Mouse (Mus musculus) adrenal gland, adult 10 weeks (tissue): ENCODE measurements around the gene Coq5. TPM values are rescaled to one million over a fixed set of nuclear protein-coding genes. Genes with fewer than 3 reads are reported as not detected.

Source experiments
- polyA plus RNA-seq: library from polyadenylated mRNA; stranded (reverse); fragments of 350-450 nt; fragmentation: Illumina TruSeq; extraction: RNeasy Lipid Tissue Mini Kit (QIAGEN cat#74804); gene quantifications from one replicate; pipeline ENCODE4 v1.2.3, GENCODE M21; 2014; ENCODE audit warnings: low read depth, low replicate concordance

Coq5 gene
- 17.5 TPM for polyA plus RNA-seq

DNA sequence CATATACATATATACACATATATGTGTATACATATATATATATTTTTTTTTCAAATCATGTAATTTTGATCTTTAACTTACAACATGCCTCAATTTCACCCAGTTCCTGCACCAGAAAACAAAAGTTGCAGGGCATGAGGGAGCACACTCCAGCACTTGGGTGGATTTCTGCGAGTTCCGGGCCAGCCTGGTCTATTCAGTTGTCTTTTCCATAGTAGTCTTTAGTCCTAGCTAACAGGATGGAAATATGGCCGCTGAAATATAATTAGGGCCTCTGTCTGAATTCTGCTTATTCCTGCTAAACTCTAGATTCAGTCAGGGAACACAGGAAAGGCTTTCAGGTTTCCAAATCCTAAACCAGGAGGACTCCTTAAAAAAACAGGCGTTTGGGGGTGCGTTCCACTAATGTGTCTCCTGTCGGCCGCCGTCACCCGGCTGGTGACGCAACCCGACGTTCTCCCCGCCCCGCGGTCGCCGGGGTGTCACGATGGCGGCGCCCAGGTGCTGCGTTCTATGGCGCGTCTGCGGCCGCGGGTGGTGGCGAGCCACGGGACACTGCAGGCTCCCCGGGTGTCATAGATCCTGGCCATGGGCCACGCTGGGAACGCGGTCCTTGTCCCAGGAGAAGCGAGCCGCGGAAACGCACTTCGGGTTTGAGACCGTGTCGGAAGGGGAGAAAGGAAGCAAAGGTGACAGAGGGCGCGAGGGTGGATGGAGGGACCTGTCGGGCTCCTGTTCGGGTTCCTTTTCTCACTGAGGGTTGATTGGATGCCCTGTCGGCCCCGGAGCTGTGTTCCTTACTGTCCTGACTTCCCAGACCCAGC lies at the start of gene Coq5:
Gene Coq5, plus strand, starts transcription at position 441 of the 824 bp plus-strand sequence.

GRCm38 (mm10) chr5:115235786-115236263 lies 43.6 kb upstream of the Coq5 start, which contains the start of gene Pop5:
Pop5 (plus strand) TSS chr5:115235836.

DNA sequence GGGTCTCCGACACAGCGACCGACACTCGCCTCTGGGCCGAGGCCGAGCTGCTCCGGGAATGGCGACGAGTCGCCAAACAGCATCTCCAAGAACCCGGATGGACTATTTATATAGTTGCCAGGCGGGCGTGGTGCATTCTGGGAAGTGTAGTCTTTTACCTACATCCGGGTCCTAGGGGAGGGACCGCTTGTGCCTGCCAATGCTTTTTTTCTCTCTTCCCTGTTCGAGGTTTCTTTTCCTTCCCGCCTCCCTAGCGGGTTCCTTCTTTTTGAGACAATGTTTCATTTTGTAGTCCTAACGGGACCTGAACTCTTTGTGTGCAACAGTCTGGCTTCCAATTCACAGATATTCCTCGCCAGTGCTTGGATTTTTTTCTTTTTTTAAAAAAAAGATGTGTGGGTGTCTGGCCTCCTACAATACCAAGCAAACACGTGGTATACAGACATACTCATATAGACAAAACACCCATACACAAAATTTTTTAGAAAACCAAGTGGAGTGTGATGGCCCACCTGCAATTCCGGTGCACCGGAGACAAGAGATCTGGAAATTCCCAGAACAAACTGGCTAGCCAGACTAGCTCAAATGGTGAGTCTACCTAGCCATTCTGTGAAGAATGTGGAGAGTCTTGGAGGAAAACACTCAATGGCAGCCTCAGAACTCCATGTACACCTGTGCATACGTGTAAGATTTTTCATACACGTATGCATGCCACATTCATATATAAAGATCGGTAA lies 6.5 kb upstream of the Coq5 start, which contains the start of gene Rnf10:
Gene Rnf10, minus strand, starts transcription at position 87 of the 737 bp plus-strand sequence.

GRCm38 (mm10) chr5:115300792-115301614 lies 21.5 kb downstream of the Coq5 start, which contains the start of gene Dynll1:
Dynll1 (minus strand) TSS chr5:115300999.

GRCm38 (mm10) chr5:115326875-115327609 lies 47.6 kb downstream of the Coq5 start, which contains the start of gene Srsf9:
Srsf9 (plus strand) TSS chr5:115327177.

GRCm38 (mm10) chr5:115340577-115341313 lies 61.3 kb downstream of the Coq5 start, which contains the start of the genes Gatc and Triap1:
Gatc (minus strand) TSS chr5:115341178.
Triap1 (plus strand) TSS chr5:115341225.

Other genes with a start within 250 kb of the Coq5 start
- gene Gm10401, start 181.4 kb upstream of the Coq5 start, polyA plus RNA-seq: not detected
- gene Acads, start 160.3 kb upstream of the Coq5 start, polyA plus RNA-seq: 4.9 TPM
- 6.2 TPM for gene Unc119b, start 144.7 kb upstream of the Coq5 start, polyA plus RNA-seq
- 156 TPM for gene Mlec, start 121.5 kb upstream of the Coq5 start, polyA plus RNA-seq
- 1.4 TPM for gene Cabp1, start 85.3 kb upstream of the Coq5 start, polyA plus RNA-seq
- gene Pop5, start 43.8 kb upstream of the Coq5 start, polyA plus RNA-seq: 12.1 TPM
- gene Rnf10, start 6.8 kb upstream of the Coq5 start, polyA plus RNA-seq: 35.5 TPM
- 620 TPM for gene Dynll1, start 21.3 kb downstream of the Coq5 start, polyA plus RNA-seq
- gene Srsf9, start 47.5 kb downstream of the Coq5 start, polyA plus RNA-seq: 63.2 TPM
- gene Gatc, start 61.5 kb downstream of the Coq5 start, polyA plus RNA-seq: 71.1 TPM
- gene Triap1, start 61.6 kb downstream of the Coq5 start, polyA plus RNA-seq: 23.6 TPM
- gene Cox6a1, start 69.3 kb downstream of the Coq5 start, polyA plus RNA-seq: 96.6 TPM
- gene Msi1, start 149.9 kb downstream of the Coq5 start, polyA plus RNA-seq: 3.7 TPM
- not detected for gene Pla2g1b, start 186.6 kb downstream of the Coq5 start, polyA plus RNA-seq
- gene Sirt4, start 205.1 kb downstream of the Coq5 start, polyA plus RNA-seq: 8.3 TPM
- 4.1 TPM for gene Pxn, start 227.0 kb downstream of the Coq5 start, polyA plus RNA-seq